Mouse (Mus musculus) urinary bladder, postnatal 10 days (tissue): ENCODE measurements around the gene Adgrg5.

Experiments used
- DNase-seq: peaks from one replicate; pipeline ENCODE4 v3.0.0; 2022; ENCODE audit warnings: low spot score

The Adgrg5 gene

GRCm38 (mm10) chr8:94973270-94973669 lies 49.8 kb downstream of the Adgrg5 start:
- no peak for DNase-seq

- DNase-seq, result no peak
These were observed 50.3 kb downstream of the Adgrg5 start for GRCm38 (mm10) chr8:94973786-94974185.

- no peak for DNase-seq
These were observed 51.1 kb downstream of the Adgrg5 start, which contains the start of gene Adgrg1 for GRCm38 (mm10) chr8:94974467-94975165. Adgrg1 (plus strand) TSS chr8:94974751.

- DNase-seq, result no peak
These were observed 53.3 kb downstream of the Adgrg5 start for GRCm38 (mm10) chr8:94976651-94977417.

- no peak for DNase-seq
These were observed 54.6 kb downstream of the Adgrg5 start for GRCm38 (mm10) chr8:94978131-94978530.

- no peak for DNase-seq
These were observed 55.3 kb downstream of the Adgrg5 start for GRCm38 (mm10) chr8:94978593-94979319.

- DNase-seq, result no peak
These were observed 56.7 kb downstream of the Adgrg5 start for GRCm38 (mm10) chr8:94980176-94980575.

GRCm38 (mm10) chr8:94980976-94981375 lies 57.5 kb downstream of the Adgrg5 start:
- no peak for DNase-seq

- DNase-seq, result no peak
These were observed 58.4 kb downstream of the Adgrg5 start for GRCm38 (mm10) chr8:94981848-94982247.

- no peak for DNase-seq
These were observed 59.7 kb downstream of the Adgrg5 start for GRCm38 (mm10) chr8:94983146-94983545.

GRCm38 (mm10) chr8:94983881-94984516 lies 60.5 kb downstream of the Adgrg5 start:
- DNase-seq, result no peak

- DNase-seq, result no peak
These were observed 61.5 kb downstream of the Adgrg5 start for GRCm38 (mm10) chr8:94985023-94985422.

GRCm38 (mm10) chr8:94986676-94987075 lies 63.2 kb downstream of the Adgrg5 start:
- no peak for DNase-seq

GRCm38 (mm10) chr8:94987553-94987952 lies 64.1 kb downstream of the Adgrg5 start:
- DNase-seq, result no peak

GRCm38 (mm10) chr8:94988619-94989018 lies 65.1 kb downstream of the Adgrg5 start:
- no peak for DNase-seq

- no peak for DNase-seq
These were observed 66.2 kb downstream of the Adgrg5 start for GRCm38 (mm10) chr8:94989711-94990110.

- DNase-seq, result no peak
These were observed 67.3 kb downstream of the Adgrg5 start for GRCm38 (mm10) chr8:94990598-94991453.

GRCm38 (mm10) chr8:94991454-94991994 lies 68.0 kb downstream of the Adgrg5 start:
- DNase-seq, result no peak

GRCm38 (mm10) chr8:94992010-94992409 lies 68.5 kb downstream of the Adgrg5 start:
- DNase-seq, result no peak

- DNase-seq, result no peak
These were observed 69.0 kb downstream of the Adgrg5 start for GRCm38 (mm10) chr8:94992534-94992933.
